Mouse (Mus musculus) lung, postnatal 14 days (tissue): ENCODE data around the gene Atp5mpl.
"Not testable (repeated sequence)": the region's sequence is repeated elsewhere in the genome, so short reads cannot be mapped to it uniquely, and the experiment has no call there.

Experiments used
- DNase-seq: peaks from one replicate; pipeline ENCODE4 v3.0.0; 2021

Atp5mpl gene

DNA sequence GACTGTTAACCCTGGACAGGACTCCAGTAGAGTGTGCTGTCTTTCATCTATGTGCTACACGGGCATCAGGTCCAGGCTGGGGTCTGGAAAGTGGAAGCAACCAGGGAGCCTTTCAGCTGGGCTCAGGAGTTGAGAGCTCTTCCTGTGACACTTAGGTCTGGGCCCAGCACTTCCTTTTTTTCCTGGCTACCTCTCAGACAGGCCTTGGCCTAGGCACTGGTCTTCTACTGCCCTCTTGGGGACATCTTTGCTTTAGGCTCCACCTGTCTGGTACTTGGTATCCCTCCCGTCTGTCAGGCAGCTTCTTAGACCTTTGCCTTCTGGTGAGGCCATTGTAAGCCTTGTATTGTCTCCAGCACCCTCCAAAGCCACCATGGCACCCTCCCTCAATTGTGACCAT, 20.1 kb downstream of the Atp5mpl start:
- peak; percentile 77 for DNase-seq

DNA sequence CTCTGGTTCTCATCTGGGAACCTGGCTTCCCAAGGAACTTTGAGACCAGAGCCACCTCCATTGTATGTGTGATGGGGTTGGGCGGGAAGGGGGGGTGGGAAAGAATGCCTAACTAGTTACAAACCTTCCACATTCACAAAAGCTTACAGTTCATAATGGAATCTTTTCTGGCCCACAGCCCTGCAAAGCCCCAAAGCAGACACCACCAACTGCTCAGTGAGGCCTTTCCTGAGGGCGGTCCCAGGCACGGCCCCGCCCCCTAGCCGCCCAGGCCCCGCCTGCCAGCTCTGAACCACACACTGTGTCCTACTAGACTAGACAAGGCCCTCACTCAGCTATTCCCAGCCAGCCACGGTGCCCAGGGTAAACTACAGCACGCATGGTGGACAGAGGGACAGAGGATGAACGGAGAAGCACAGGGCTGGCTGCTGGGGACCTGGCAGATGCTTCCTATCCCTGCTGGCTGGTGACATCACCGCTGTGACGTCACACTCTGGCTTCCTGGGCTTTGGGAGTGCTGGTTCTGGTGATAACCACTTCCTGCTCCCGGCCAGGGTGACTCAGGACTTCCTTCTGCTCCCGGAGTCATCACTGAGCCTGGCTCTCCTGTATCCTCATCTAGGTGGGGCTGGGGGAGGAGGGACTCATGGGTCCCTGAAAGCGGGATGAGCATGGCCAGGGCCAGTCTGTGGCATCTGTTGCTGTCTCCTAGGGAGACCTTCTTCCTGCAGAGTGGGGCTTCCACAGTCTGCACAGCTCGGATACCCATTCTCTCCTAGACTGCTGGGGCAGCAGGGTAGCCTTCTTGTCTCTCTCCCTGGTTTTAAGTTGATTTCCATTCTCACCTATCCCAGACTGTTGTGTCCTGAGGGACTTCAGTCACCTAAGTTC, 20.8 kb downstream of the Atp5mpl start:
- not testable (repeated sequence) for DNase-seq

DNA sequence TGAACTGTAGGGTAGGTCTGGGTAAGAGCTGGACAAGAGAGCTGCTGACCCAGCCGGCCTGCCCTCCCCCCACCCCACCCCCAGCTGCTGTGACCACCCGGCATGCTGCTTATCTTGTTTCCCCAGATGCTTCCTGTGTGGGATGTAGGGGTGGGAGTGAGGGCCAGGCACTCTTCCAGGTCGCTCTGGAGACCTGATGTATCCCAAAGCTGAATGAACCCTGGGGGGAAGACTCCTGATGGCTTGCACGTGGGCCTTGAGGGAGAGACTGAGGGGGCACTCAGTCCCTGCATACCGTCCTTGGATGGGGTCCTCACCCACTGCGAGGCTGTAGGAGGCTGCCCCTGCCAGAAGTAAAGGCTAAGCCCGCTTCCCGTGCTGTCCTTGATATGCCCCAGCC, 21.7 kb downstream of the Atp5mpl start:
- DNase-seq: peak; percentile 63

GRCm38 (mm10) chr12:111944065-111944987, 22.5 kb downstream of the Atp5mpl start:
- not testable (repeated sequence) for DNase-seq

DNA sequence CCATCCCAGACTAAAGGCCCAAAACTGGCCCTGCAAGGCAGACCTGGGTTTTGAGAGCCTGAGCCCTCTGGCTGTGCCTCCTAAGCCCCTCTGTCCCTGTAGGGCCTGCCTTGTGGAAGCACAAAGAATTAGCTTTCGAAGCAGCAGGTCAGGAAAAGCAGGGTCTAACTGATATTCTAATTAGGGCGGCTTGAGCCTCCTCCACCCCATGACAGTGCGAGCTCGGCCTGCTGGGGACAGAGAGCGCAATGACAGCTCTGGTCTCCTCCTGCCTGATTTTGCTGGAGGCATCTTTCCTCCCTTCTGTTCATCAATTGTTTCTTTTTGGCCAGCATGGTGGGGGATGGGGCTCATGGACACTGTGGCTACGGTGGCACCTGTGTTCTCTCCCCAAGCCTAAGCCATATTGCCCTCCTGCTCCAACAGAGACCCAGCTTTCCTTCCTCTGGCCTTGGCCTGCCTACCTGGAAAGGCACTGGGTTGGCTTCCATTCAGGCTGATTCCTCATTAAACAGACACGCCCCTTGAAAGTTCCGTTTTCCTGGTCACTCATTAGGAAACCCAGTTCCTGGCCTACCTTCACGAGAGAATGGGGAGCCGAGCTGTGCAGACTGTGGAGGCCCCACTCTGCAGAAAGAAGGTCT, 23.2 kb downstream of the Atp5mpl start:
- DNase-seq: no peak

DNA sequence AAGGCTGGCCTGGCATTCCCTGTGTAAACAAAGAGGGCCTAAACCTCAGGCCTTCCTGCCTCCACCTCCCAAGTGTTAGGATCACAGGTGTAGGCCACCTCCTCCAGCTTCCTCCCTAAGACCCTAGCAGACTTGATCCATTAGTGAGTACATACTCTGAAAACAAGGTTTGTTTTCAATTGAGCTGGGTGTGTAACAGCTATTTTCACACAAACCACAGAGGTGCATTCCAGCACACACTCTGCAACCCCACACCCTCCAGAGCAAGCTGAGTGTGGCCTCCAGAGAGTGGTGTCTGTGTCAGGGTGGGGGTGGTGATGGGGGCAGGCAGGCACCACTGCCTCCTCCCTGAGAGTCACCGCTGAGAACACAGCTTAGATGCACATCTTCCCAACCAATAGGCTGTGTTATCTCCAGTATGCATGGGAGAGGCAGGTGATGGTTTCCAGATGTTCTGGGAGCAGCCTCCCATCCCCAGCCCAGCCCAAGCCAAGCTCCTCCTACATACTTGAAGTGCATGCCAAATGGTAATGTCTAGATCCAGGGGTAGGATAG, 28.1 kb downstream of the Atp5mpl start:
- no peak for DNase-seq

- DNase-seq: peak; percentile 87
Observed at GRCm38 (mm10) chr12:111936706-111937550, 29.8 kb downstream of the Atp5mpl start.

DNA sequence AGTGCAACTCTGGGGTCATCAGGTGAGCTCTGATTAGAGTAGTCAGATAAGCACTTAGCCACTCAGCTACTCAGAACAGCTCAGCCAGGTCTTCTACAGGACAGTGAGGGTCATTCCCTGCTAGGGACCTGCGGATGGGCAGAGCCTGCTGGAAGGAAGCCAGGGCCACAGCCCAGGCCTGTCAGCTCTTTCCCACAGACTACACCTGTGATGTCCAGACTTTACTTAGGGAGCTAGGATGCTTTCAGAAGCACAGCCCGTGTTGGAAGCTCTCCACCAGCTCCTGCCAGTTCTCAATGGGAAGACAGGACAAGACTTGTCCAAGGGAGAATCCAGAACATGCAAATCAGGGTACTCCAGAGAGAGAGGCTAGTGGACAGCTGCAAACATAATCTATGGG, 32.8 kb downstream of the Atp5mpl start:
- DNase-seq: no peak

DNA sequence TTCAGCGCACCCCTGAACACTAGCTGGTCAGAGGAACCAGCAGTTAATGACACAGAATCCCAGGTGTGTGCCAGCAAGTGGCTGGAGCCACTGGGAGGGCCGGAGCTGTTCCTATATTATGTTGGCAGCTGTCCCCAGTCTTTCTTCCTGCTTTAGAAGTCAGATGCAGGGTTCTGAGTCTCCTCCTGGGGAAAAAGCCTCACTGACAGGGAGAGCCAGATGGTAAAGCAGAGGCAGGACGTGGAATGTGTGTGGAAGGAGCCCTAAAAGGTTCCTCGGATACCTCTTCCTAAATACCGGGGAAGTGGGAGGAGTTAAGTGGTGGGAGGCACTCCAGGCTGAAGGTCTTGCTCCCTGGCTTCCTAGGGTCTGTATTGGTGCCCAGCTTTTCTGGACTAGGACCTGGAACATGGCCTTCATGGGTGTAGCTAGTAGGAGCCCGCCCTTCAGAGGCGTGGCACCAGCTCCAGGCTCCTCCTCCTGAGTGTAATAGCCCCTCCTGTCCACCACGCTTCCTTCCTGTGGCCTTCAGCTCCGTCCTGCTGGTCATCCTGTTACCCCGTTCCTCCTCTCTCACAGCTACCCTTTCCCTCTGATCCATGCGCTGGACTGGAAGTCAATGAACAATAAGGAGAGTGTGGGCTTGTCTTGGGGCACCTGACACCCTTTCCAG, 33.6 kb downstream of the Atp5mpl start:
- peak; percentile 54 for DNase-seq

GRCm38 (mm10) chr12:111932513-111932912, 34.3 kb downstream of the Atp5mpl start:
- DNase-seq: no peak

DNA sequence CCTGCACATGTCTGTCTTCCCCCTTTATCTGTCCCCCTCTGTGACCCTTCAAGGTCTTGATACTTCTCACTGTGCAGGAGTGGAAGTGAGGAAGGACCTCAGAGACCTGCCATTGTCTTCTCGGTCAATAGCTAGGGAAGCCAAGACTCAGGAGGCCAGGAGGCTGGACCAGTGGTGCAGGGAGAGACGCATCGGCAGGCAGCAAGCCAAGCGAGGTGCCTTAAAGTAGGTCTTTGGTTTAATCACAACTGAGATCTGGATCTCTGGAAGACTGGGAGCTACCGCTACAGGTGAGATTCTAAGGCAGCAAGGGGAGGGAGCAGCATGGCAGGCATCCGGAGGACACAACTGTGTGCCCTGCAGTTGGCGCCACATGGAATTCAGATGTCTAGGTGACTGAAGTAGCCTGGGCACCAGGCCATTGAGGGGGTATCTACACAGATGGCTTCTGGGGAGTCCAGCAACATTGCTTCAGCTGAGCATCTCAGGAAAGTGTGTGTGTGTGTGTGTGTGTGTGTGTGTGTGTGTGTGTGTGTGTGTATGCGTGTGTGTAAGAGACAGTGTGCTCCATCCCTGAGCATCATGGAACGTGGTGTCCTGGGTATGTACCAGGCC, 35.3 kb downstream of the Atp5mpl start:
- no peak for DNase-seq

GRCm38 (mm10) chr12:111928411-111928966, 38.3 kb downstream of the Atp5mpl start:
- DNase-seq: no peak

GRCm38 (mm10) chr12:111927338-111927737, 39.4 kb downstream of the Atp5mpl start:
- peak; percentile 57 for DNase-seq

DNA sequence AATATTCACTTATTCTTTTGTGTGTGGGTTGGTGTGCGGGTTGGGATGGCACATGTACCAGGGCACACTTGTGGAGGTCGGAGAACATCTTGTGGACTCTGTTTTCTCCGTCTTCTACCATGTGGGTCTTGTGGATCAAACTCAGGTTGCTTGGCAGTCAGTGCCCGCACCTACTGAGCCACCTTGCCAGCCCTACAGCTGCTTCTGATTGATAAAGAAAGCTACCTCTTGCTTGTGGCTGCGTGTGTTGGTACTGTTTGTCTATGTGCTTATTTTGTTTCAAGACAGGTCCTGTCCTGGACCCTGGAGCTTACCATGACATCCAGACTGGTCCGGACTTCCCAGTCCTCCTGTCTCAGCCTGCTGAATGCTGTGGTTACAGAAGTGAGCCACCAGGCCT, 43.7 kb downstream of the Atp5mpl start:
- DNase-seq: no peak

- no peak for DNase-seq
Observed at GRCm38 (mm10) chr12:111920046-111920445, 46.7 kb downstream of the Atp5mpl start.

DNA sequence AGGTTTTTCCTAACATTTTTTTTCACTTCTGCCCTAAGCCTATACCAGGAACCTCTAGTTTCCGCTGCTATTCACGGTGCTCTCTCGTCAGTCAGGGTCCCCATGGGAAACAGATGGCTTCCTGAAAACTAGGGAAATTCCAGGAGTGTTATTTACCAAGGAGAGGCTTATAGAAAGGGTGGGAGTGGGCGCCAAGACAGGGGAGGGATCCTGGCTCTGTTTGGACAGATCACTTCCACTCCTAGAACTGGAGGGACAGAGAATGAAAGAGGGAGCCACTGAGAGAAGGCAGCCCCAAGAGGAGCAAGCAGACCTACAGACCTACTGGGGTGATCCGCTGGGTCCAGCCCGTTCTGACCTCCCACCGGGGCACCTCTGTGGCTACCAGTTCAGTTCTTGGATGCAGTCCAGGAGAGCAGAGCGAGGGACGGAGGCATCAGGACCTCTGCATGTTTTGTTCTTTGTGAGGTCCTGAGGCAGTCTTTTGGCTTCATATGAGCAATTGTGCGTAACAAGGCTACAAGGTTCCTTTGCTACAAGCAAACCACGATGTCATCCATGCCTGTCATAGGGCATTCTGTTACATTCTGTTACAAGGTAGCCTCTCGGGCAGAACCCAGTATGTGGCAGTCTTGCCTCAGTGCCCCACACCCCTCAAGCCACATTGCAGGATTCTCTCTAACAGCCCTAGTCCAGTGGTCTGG, 50.1 kb downstream of the Atp5mpl start:
- no peak for DNase-seq

DNA sequence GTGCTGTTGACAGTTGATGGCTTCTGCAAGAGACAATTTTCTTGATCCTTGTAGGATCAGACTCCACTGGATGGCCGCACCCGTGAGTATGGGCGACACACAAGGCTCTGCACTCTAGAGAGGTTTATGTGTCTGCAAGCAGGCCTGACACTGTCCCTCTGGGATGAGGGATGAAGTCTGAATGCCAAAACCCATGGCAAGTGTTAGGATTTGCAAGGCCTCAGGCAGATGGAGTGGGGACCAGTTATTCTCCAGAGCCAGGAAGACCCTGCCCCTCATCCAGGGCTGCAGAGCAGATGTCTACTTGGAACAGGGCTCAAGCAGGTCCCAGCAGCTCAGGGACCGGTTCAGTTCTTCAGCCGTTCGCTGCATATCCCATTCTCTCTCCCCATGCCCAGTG, 51.0 kb downstream of the Atp5mpl start:
- DNase-seq: no peak

- DNase-seq: no peak
Observed at GRCm38 (mm10) chr12:111914031-111914430, 52.7 kb downstream of the Atp5mpl start.

- DNase-seq: no peak
Observed at GRCm38 (mm10) chr12:111912802-111913201, 54.0 kb downstream of the Atp5mpl start.

- DNase-seq: no peak
Observed at GRCm38 (mm10) chr12:111911796-111912195, 55.0 kb downstream of the Atp5mpl start.
